In genomic region chr7:45739162-45739763, GRCm38 (mm10) we compare ENCODE assay signal across 9 mouse cellular contexts. TPM values are rescaled to one million over a fixed set of nuclear protein-coding genes. Genes with fewer than 3 reads are reported as not detected.
DNase-seq lines count a peak whose midpoint lies in the region; ATAC-seq and TF ChIP-seq lines count a peak whose summit lies in the region.
"Had no signal": no experiment of that assay in that cellular context is flagged by ENCODE, and none has a peak within 500 bp of the region (broad histone marks: within the 10 kb centered on the region; RNA-seq: fewer than 3 reads in every experiment).

No protein-coding gene starts in this region.

- H3K27ac ChIP-seq in embryonic facial prominence, embryonic 12.5 days, result no peak overlapping the region
- H3K27ac ChIP-seq in lung, embryonic 14.5 days (ENCODE audit: low read depth), result no peak overlapping the region
- H3K27ac ChIP-seq: heart, embryonic 13.5 days had no signal

- H3K4me2 ChIP-seq in embryonic facial prominence, embryonic 12.5 days (replicated peaks), result no peak overlapping the region
- no peak overlapping the region for H3K4me2 ChIP-seq in lung, embryonic 14.5 days
- H3K4me2 ChIP-seq: heart, embryonic 13.5 days had no signal

- H3K27me3 ChIP-seq in E14TG2a.4 (ENCODE audit: insufficient read depth, low read length), result no peaks in the 10 kb centered on the region
- H3K27me3 ChIP-seq in embryonic facial prominence, embryonic 12.5 days, result no peaks in the 10 kb centered on the region
- no peaks in the 10 kb centered on the region for H3K27me3 ChIP-seq in lung, embryonic 14.5 days (ENCODE audit: insufficient read depth, low read length)

- peak; percentile 20; the same call in 1 of the 2 replicates for TF ChIP-seq CTCF in E14TG2a.4 (conservative IDR thresholded peaks at IDR 0.05; ENCODE audit: low read length)
- peak; percentile 89 for TF ChIP-seq CTCF in lung, embryonic 14.5 days (IDR thresholded peaks at IDR 0.05; ENCODE audit: low read depth)

- peak; percentile 73 for ATAC-seq in embryonic facial prominence, embryonic 12.5 days (ENCODE audit: insufficient number of reproducible peaks, insufficient read depth, low FRiP score, low TSS enrichment)
- ATAC-seq in lung, embryonic 14.5 days (ENCODE audit: insufficient read depth), result peak; percentile 88

- no peak overlapping the region for H3K4me3 ChIP-seq in E14TG2a.4 (replicated peaks; ENCODE audit: low read length)
- no peak overlapping the region for H3K4me3 ChIP-seq in embryonic facial prominence, embryonic 12.5 days
- no peak overlapping the region for H3K4me3 ChIP-seq in lung, embryonic 14.5 days (ENCODE audit: low read depth, low read length)
- H3K4me3 ChIP-seq: heart, embryonic 13.5 days had no signal

- no peak overlapping the region for H3K9ac ChIP-seq in embryonic facial prominence, embryonic 12.5 days
- H3K9ac ChIP-seq in lung, embryonic 14.5 days, result no peak overlapping the region
- H3K9ac ChIP-seq: heart, embryonic 13.5 days had no signal

- no peaks in the 10 kb centered on the region for H3K9me3 ChIP-seq in E14TG2a.4 (ENCODE audit: low read length)
- H3K9me3 ChIP-seq in embryonic facial prominence, embryonic 12.5 days, result no peaks in the 10 kb centered on the region
- H3K9me3 ChIP-seq in lung, embryonic 14.5 days (ENCODE audit: low read depth, low read length), result no peaks in the 10 kb centered on the region
- H3K9me3 ChIP-seq: heart, embryonic 13.5 days had no signal

- intact Hi-C loops in heart, postnatal 14 days (cut with DNase I), result loop anchor here (1.0 to 2.0 kb wide), 3 partner anchors 62 to 270 kb away; no protein-coding TSS in a partner anchor

- peak; percentile 90 for DNase-seq in adrenal gland, postnatal 14 days
- DNase-seq in heart, postnatal 14 days, result peak; percentile 83 to 88
- peak; percentile 90 for DNase-seq in layer of hippocampus, adult 11-12 months (ENCODE audit: low spot score)
- DNase-seq in lung, embryonic 14.5 days, result peak; percentile 95
- DNase-seq in ovary, postnatal 14 days (ENCODE audit: low spot score), result peak; percentile 71
- DNase-seq in thymus, postnatal 14 days, result peak; percentile 86

- WGBS in embryonic facial prominence, embryonic 12.5 days, result 8% methylated on average over 9 of the region's 9 CpGs
- 4% methylated on average over 9 of the region's 9 CpGs for WGBS in lung, embryonic 14.5 days

- H3K4me1 ChIP-seq in E14TG2a.4 (replicated peaks; ENCODE audit: low read depth, low read length), result peaks cover 26% of the 10 kb centered on the region
- no peaks in the 10 kb centered on the region for H3K4me1 ChIP-seq in embryonic facial prominence, embryonic 12.5 days
- H3K4me1 ChIP-seq in lung, embryonic 14.5 days (ENCODE audit: insufficient read depth), result no peaks in the 10 kb centered on the region

- no peaks in the 10 kb centered on the region for H3K36me3 ChIP-seq in E14TG2a.4 (ENCODE audit: insufficient read depth, low read length)
- H3K36me3 ChIP-seq in embryonic facial prominence, embryonic 12.5 days, result no peaks in the 10 kb centered on the region
- no peaks in the 10 kb centered on the region for H3K36me3 ChIP-seq in lung, embryonic 14.5 days (ENCODE audit: insufficient read depth)
- H3K36me3 ChIP-seq: heart, embryonic 13.5 days had no signal

RNA-seq across cellular contexts. Expression of gene Spaca4, which starts 13.7 kb away (rescaled TPM):
- total RNA-seq in adrenal gland, postnatal 14 days (2021), result not detected in 2 replicates
- polyA plus RNA-seq in embryonic facial prominence, embryonic 12.5 days (2016; fragmentation: Nextera tagmentation; extraction: Ambion mirVana), result not detected in 2 replicates
- not detected for total RNA-seq in heart, postnatal 14 days (2021)
- not detected in 2 replicates for polyA plus RNA-seq in lung, embryonic 14.5 days (2014; fragmentation: Nextera tagmentation; extraction: Ambion mirVana)
- polyA plus RNA-seq: heart, embryonic 13.5 days had no signal

RNA-seq across cellular contexts. Expression of gene Fam83e, which starts 18.3 kb away (rescaled TPM):
- 0.45 and 0.74 TPM in 2 replicates for total RNA-seq in adrenal gland, postnatal 14 days (2021)
- 1.3 TPM in 2 replicates for polyA plus RNA-seq in embryonic facial prominence, embryonic 12.5 days (2016; fragmentation: Nextera tagmentation; extraction: Ambion mirVana)
- under 1 TPM; 0.17 to 0.24 TPM for total RNA-seq in heart, postnatal 14 days (2021)
- 0.92 and 1.1 TPM in 2 replicates for polyA plus RNA-seq in lung, embryonic 14.5 days (2014; fragmentation: Nextera tagmentation; extraction: Ambion mirVana)

RNA-seq across cellular contexts. Expression of gene Sphk2, which starts 21.5 kb away (rescaled TPM):
- 32.3 and 34.4 TPM in 2 replicates for total RNA-seq in adrenal gland, postnatal 14 days (2021)
- 34.7 and 35.3 TPM in 2 replicates for polyA plus RNA-seq in embryonic facial prominence, embryonic 12.5 days (2016; fragmentation: Nextera tagmentation; extraction: Ambion mirVana)
- total RNA-seq in heart, postnatal 14 days (2021), result 10 to 100 TPM; 17.5 to 18.8 TPM
- 21.9 and 23.8 TPM in 2 replicates for polyA plus RNA-seq in lung, embryonic 14.5 days (2014; fragmentation: Nextera tagmentation; extraction: Ambion mirVana)

RNA-seq across cellular contexts. Expression of gene Rpl18, which starts 24.0 kb away (rescaled TPM):
- total RNA-seq in adrenal gland, postnatal 14 days (2021), result 927 and 1,052 TPM in 2 replicates
- 926 and 973 TPM in 2 replicates for polyA plus RNA-seq in embryonic facial prominence, embryonic 12.5 days (2016; fragmentation: Nextera tagmentation; extraction: Ambion mirVana)
- 100 to 1,000 TPM; 552 to 626 TPM for total RNA-seq in heart, postnatal 14 days (2021)
- polyA plus RNA-seq in lung, embryonic 14.5 days (2014; fragmentation: Nextera tagmentation; extraction: Ambion mirVana), result 1,245 and 1,303 TPM in 2 replicates

RNA-seq across cellular contexts. Expression of gene Dbp, which starts 34.4 kb away (rescaled TPM):
- total RNA-seq in adrenal gland, postnatal 14 days (2021), result 31.2 and 46.3 TPM in 2 replicates
- polyA plus RNA-seq in embryonic facial prominence, embryonic 12.5 days (2016; fragmentation: Nextera tagmentation; extraction: Ambion mirVana), result 6.9 and 11.5 TPM in 2 replicates
- 10 to 100 TPM; 24.7 to 27.1 TPM for total RNA-seq in heart, postnatal 14 days (2021)
- polyA plus RNA-seq in lung, embryonic 14.5 days (2014; fragmentation: Nextera tagmentation; extraction: Ambion mirVana), result 2.1 TPM in 2 replicates
